Mouse (Mus musculus) G1E (cell line): ENCODE data around the gene Mbl1.

ENCODE experiments used
- CTCF ChIP-seq: IDR thresholded peaks from 2 replicates; pipeline ENCODE4 v1.5.1; 2012; ENCODE audit warnings: low read depth, low read length, inconsistent platforms, mixed read lengths
- POLR2AphosphoS5 ChIP-seq: IDR thresholded peaks from 2 replicates; pipeline ENCODE4 v1.6.1; 2012; ENCODE audit warnings: low read depth, low read length, inconsistent platforms; ENCODE audit not compliant: insufficient replicate concordance
- TAL1 ChIP-seq: conservative IDR thresholded peaks from 2 replicates; pipeline ENCODE4 v1.6.1; 2012; ENCODE audit warnings: low read depth, low read length, inconsistent platforms, mixed read lengths

DNA sequence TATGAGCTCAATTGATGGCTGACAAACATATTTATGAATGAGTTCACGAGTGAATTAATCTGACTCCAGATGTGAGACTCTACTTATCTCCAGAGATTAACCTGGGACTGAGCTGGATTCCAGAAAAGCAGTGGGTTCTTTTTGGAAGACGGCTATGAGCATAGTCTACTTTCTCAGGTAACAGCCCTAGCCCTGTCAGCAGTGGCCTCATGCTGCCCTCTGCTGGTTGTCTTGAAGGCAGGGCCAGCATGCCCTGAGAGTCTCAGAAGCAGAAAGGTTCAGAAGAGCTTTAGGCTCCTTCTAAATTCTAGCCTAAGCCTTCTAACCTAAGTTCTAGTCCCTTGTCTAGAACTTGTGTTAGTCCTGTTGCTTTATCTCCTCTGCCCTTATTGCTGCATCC lies 11.4 kb downstream of the Mbl1 start:
- TF ChIP-seq CTCF (peak; percentile 7; the same call in 1 of the 2 replicates), TAL1 (no peak), POLR2AphosphoS5 (no peak)
